Mouse (Mus musculus): Measurements from ENCODE around the gene Col5a1. TPM values are rescaled to one million over a fixed set of nuclear protein-coding genes. Genes with fewer than 3 reads are reported as not detected.

The Col5a1 gene
- polyA plus RNA-seq, 1 experiment = 5.4 TPM

DNA sequence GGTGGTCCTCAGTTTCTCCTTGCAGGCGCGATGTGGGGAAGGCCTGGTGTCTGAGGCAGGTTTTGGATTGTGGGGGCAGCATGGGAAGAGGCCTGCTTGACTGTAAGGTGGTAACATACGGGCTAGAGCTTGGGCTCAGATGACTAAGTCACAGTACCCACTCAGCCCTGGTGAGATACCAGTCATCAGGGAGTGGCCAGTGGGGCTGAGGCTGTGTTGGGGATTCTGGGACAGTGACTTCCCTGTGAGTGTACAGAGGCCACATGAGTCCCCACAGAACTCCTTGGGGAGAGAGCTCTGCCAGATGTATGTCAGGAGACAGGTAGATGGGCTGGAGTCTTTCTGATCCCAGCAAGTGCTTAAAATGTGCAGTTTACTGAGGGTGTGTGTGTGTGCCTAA is 31.0 kb downstream of the Col5a1 start:
- Histone ChIP-seq H3K27me3 (ENCODE audit: control insufficient read depth, insufficient read depth, low read length) (no peaks in the 10 kb centered on the region), H3K4me3 (ENCODE audit: extremely low read depth, insufficient read depth, insufficient read length) (no peak overlapping the region), H3K27ac (ENCODE audit: insufficient read depth, low read length) (no peak overlapping the region), H3K4me1 (ENCODE audit: control insufficient read depth, insufficient read depth, insufficient read length) (no peaks in the 10 kb centered on the region), H3K36me3 (ENCODE audit: control insufficient read depth, insufficient read depth, low read length) (no peaks in the 10 kb centered on the region)
- 84% methylated on average over 3 of the region's 3 CpGs for WGBS
- no peak for DNase-seq (ENCODE audit: low read depth in 1 of 2, low spot score in 2 of 2)
- TF ChIP-seq CTCF (IDR thresholded peaks at IDR 0.05; ENCODE audit: extremely low read depth, insufficient read depth, insufficient read length, insufficient replicate concordance) = no peak
- no peak for TF ChIP-seq POLR2A (IDR thresholded peaks at IDR 0.05; ENCODE audit: low read depth, low read length)

DNA sequence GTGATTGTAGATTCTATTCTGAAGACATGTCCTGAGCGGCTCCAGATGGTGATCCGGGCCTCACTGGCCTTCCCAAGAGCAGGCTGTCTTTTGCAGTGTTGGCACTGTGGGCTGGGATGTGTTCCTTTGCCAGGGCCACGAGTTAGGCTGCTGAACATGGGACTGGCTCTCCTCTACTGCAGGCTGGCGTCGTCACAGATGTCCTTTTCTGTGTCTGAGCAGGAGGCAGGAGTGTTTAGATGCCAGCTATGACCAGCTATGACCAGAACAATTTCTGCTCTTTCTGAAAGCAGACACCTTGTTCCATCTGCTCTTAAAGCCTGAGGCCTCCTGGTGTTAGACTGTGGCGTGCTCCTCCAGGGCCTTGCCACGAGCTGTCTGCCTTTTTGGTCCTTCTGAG is 31.9 kb downstream of the Col5a1 start:
- Histone ChIP-seq H3K4me1 (ENCODE audit: control insufficient read depth, insufficient read depth, insufficient read length) (no peaks in the 10 kb centered on the region), H3K36me3 (ENCODE audit: control insufficient read depth, insufficient read depth, low read length) (no peaks in the 10 kb centered on the region), H3K27me3 (ENCODE audit: control insufficient read depth, insufficient read depth, low read length) (no peaks in the 10 kb centered on the region), H3K4me3 (ENCODE audit: extremely low read depth, insufficient read depth, insufficient read length) (no peak overlapping the region), H3K27ac (ENCODE audit: insufficient read depth, low read length) (no peak overlapping the region)
- no peak for TF ChIP-seq CTCF (IDR thresholded peaks at IDR 0.05; ENCODE audit: extremely low read depth, insufficient read depth, insufficient read length, insufficient replicate concordance)
- TF ChIP-seq POLR2A (IDR thresholded peaks at IDR 0.05; ENCODE audit: low read depth, low read length) = no peak
- 80% methylated on average over 7 of the region's 7 CpGs for WGBS
- DNase-seq (ENCODE audit: low read depth in 1 of 2, low spot score in 2 of 2) = no peak

DNA sequence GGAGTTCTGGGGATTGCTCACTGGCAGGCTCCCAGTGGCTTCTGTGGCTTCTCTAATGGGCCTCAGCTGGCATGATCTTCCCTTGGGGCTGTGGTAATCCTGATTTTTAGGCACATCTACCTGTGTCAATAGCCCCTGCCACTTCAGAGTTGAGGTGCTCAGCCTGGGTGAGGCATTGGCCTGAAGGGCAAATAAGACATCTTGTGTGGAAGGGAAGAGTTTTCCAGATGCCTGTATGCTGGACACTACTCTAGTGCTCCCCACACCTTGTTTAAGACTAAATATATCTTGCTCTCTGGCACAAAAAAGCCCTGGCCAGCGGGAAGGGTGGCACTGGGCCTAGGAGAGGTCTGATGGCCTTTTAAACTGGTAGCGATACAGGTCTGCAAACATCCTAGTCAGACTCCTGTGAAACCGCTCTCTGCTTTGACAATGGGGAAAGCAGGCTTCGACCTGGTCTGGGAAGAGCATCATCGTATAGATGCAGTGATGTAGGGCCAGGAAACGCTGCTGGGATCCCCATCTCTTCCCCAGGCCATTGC is 33.2 kb downstream of the Col5a1 start:
- DNase-seq (ENCODE audit: low read depth in 1 of 2, low spot score in 2 of 2) = no peak
- H3K4me1 ChIP-seq (ENCODE audit: control insufficient read depth, insufficient read depth, insufficient read length) = no peaks in the 10 kb centered on the region
- no peaks in the 10 kb centered on the region for H3K27me3 ChIP-seq (ENCODE audit: control insufficient read depth, insufficient read depth, low read length)
- H3K27ac ChIP-seq (ENCODE audit: insufficient read depth, low read length) = no peak overlapping the region
- TF ChIP-seq CTCF (IDR thresholded peaks at IDR 0.05; ENCODE audit: extremely low read depth, insufficient read depth, insufficient read length, insufficient replicate concordance) = no peak
- TF ChIP-seq POLR2A (IDR thresholded peaks at IDR 0.05; ENCODE audit: low read depth, low read length) = no peak
- H3K36me3 ChIP-seq (ENCODE audit: control insufficient read depth, insufficient read depth, low read length) = no peaks in the 10 kb centered on the region
- no peak overlapping the region for H3K4me3 ChIP-seq (ENCODE audit: extremely low read depth, insufficient read depth, insufficient read length)
- 88% methylated on average over 6 of the region's 6 CpGs for WGBS

DNA sequence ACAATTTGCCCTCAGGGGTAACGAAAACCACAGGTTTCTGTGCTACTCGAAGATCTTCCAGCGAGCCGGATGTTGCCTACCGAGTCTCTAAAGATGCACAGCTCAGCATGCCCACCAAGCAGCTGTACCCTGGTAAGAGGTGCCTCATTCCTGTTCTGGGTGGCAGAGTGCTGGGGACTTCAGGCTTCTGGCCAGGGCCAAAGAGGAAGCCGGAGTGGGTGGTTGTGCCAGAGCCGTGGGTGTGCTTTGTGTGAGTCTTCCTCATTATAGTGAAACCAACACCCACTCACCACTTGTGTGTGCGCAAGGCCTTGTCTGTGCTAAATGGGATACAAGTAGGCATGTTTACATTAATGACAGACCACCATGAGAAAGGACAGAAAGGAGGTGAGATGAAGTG is 35.8 kb downstream of the Col5a1 start:
- Histone ChIP-seq H3K4me1 (ENCODE audit: control insufficient read depth, insufficient read depth, insufficient read length) (no peaks in the 10 kb centered on the region), H3K27me3 (ENCODE audit: control insufficient read depth, insufficient read depth, low read length) (no peaks in the 10 kb centered on the region), H3K4me3 (ENCODE audit: extremely low read depth, insufficient read depth, insufficient read length) (no peak overlapping the region), H3K36me3 (ENCODE audit: control insufficient read depth, insufficient read depth, low read length) (no peaks in the 10 kb centered on the region), H3K27ac (ENCODE audit: insufficient read depth, low read length) (no peak overlapping the region)
- 48% methylated on average over 8 of the region's 8 CpGs for WGBS
- TF ChIP-seq CTCF (IDR thresholded peaks at IDR 0.05; ENCODE audit: extremely low read depth, insufficient read depth, insufficient read length, insufficient replicate concordance) = no peak
- TF ChIP-seq POLR2A (IDR thresholded peaks at IDR 0.05; ENCODE audit: low read depth, low read length) = no peak
- no peak for DNase-seq (ENCODE audit: low read depth in 1 of 2, low spot score in 2 of 2)

GRCm38 (mm10) chr2:27923718-27924117 is 37.5 kb downstream of the Col5a1 start:
- Histone ChIP-seq H3K4me3 (ENCODE audit: extremely low read depth, insufficient read depth, insufficient read length) (no peak overlapping the region), H3K27ac (ENCODE audit: insufficient read depth, low read length) (no peak overlapping the region)

GRCm38 (mm10) chr2:27924463-27924862 is 38.2 kb downstream of the Col5a1 start:
- no peaks in the 10 kb centered on the region for H3K27me3 ChIP-seq (ENCODE audit: control insufficient read depth, insufficient read depth, low read length)
- no peak for DNase-seq (ENCODE audit: low read depth in 1 of 2, low spot score in 2 of 2)
- no peaks in the 10 kb centered on the region for H3K36me3 ChIP-seq (ENCODE audit: control insufficient read depth, insufficient read depth, low read length)
- no peak overlapping the region for H3K27ac ChIP-seq (ENCODE audit: insufficient read depth, low read length)
- no peak overlapping the region for H3K4me3 ChIP-seq (ENCODE audit: extremely low read depth, insufficient read depth, insufficient read length)
- 83% methylated on average over 3 of the region's 3 CpGs for WGBS
- no peaks in the 10 kb centered on the region for H3K4me1 ChIP-seq (ENCODE audit: control insufficient read depth, insufficient read depth, insufficient read length)
- TF ChIP-seq POLR2A (IDR thresholded peaks at IDR 0.05; ENCODE audit: low read depth, low read length) (no peak), CTCF (IDR thresholded peaks at IDR 0.05; ENCODE audit: extremely low read depth, insufficient read depth, insufficient read length, insufficient replicate concordance) (no peak)

More at GRCm38 (mm10) chr2:27923718-27924117, 37.5 kb downstream of the Col5a1 start:
- H3K36me3 ChIP-seq (ENCODE audit: control insufficient read depth, insufficient read depth, low read length) = no peaks in the 10 kb centered on the region
- H3K4me1 ChIP-seq (ENCODE audit: control insufficient read depth, insufficient read depth, insufficient read length) = no peaks in the 10 kb centered on the region
- no peaks in the 10 kb centered on the region for H3K27me3 ChIP-seq (ENCODE audit: control insufficient read depth, insufficient read depth, low read length)
- TF ChIP-seq POLR2A (IDR thresholded peaks at IDR 0.05; ENCODE audit: low read depth, low read length) (no peak), CTCF (IDR thresholded peaks at IDR 0.05; ENCODE audit: extremely low read depth, insufficient read depth, insufficient read length, insufficient replicate concordance) (no peak)
- WGBS = 84% methylated on average over 6 of the region's 6 CpGs
- no peak for DNase-seq (ENCODE audit: low read depth in 1 of 2, low spot score in 2 of 2)

DNA sequence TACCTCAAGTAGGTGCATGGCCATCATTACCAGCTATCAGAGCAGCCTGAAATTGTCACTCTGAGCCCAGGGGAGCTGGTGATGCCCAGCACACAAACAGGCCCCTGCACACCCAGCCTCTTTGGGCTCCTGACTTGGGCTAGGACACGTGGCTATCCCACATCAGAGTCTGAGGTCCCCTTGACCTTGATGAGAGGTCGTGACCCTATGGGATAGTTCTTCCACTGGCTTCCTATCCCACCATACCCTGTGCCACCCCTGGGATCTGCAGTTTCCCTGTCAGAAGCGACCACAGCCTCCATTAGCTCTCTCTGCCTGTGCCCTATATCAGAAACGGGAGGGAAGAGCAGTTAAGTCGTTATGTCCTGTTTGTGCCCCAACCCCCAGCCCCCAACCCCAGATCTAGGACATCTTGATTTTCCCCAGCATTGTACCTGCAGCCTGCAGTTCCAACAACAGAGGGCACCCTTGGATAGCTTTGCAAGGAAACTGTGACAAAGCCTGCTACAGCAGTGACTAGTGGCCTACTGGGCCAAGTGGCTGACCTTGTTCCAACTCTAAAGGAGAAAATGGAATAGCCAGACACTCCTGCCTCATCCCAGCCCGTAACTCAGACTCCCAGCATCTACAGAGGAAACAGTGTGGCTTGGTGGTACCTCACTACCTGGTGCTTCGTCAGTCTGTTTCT is 40.4 kb downstream of the Col5a1 start:
- 53% methylated on average over 7 of the region's 7 CpGs for WGBS
- H3K36me3 ChIP-seq (ENCODE audit: control insufficient read depth, insufficient read depth, low read length) = no peaks in the 10 kb centered on the region
- DNase-seq (ENCODE audit: low read depth in 1 of 2, low spot score in 2 of 2) = no peak
- no peaks in the 10 kb centered on the region for H3K27me3 ChIP-seq (ENCODE audit: control insufficient read depth, insufficient read depth, low read length)
- H3K27ac ChIP-seq (ENCODE audit: insufficient read depth, low read length) = no peak overlapping the region
- no peak overlapping the region for H3K4me3 ChIP-seq (ENCODE audit: extremely low read depth, insufficient read depth, insufficient read length)
- TF ChIP-seq CTCF (IDR thresholded peaks at IDR 0.05; ENCODE audit: extremely low read depth, insufficient read depth, insufficient read length, insufficient replicate concordance) (no peak), POLR2A (IDR thresholded peaks at IDR 0.05; ENCODE audit: low read depth, low read length) (no peak)
- H3K4me1 ChIP-seq (ENCODE audit: control insufficient read depth, insufficient read depth, insufficient read length) = no peaks in the 10 kb centered on the region

Data from spleen, adult 2 months (tissue).